Mouse (Mus musculus) heart, embryonic 11.5 days (tissue): ENCODE measurements around the gene Prpf3. TPM values are rescaled to one million over a fixed set of nuclear protein-coding genes. Genes with fewer than 3 reads are reported as not detected.
"Not testable (repeated sequence)": the region's sequence is repeated elsewhere in the genome, so short reads cannot be mapped to it uniquely, and the experiment has no call there.

Experiments used
- ATAC-seq: fragments of 200-750 bp; cut with Nextera tagmentation; replicated peaks from 2 replicates; pipeline ENCODE4 v1.8.0; 2017; ENCODE audit warnings: moderate library complexity; ENCODE audit not compliant: insufficient number of reproducible peaks, low FRiP score, low TSS enrichment
- H3K27ac ChIP-seq: fragments of 300-500 bp; sonication (generic); 2 replicates; pipeline ENCODE4 v1.5.1; 2014; ENCODE audit warnings: mild to moderate bottlenecking, low read depth, low read length
- H3K27me3 ChIP-seq: fragments of 300-500 bp; sonication (generic); 2 replicates; pipeline ENCODE4 v1.6.1; 2014; ENCODE audit warnings: mild to moderate bottlenecking, low read length, mixed read lengths; ENCODE audit not compliant: control insufficient read depth, insufficient read depth
- H3K36me3 ChIP-seq: fragments of 300-500 bp; sonication (generic); 2 replicates; pipeline ENCODE4 v1.6.1; 2014; ENCODE audit warnings: mild to moderate bottlenecking, low read length, moderate library complexity, mixed read lengths; ENCODE audit not compliant: control insufficient read depth, insufficient read depth
- H3K4me1 ChIP-seq: fragments of 300-500 bp; sonication (generic); 2 replicates; pipeline ENCODE4 v1.6.1; 2014; ENCODE audit warnings: low read length; ENCODE audit not compliant: control insufficient read depth, insufficient read depth
- H3K4me2 ChIP-seq: fragments of 300-500 bp; sonication (generic); 2 replicates; pipeline ENCODE4 v1.6.1; 2014; ENCODE audit warnings: mild to moderate bottlenecking, moderate library complexity
- H3K4me3 ChIP-seq: fragments of 300-500 bp; sonication (generic); 2 replicates; pipeline ENCODE4 v1.5.1; 2014; ENCODE audit warnings: low read depth, low read length
- H3K9ac ChIP-seq: fragments of 300-500 bp; sonication (generic); 2 replicates; pipeline ENCODE4 v1.6.1; 2014; ENCODE audit warnings: mild to moderate bottlenecking, low read depth, low read length, moderate library complexity
- H3K9me3 ChIP-seq: fragments of 300-500 bp; sonication (generic); replicated peaks from 2 replicates; pipeline ENCODE4 v1.6.1; 2016; ENCODE audit warnings: low read length; ENCODE audit not compliant: control insufficient read depth
- whole genome bisulfite sequencing: fragments of 180-500 bp; shearing (Covaris S2); extraction: QIAGEN DNeasy Blood & Tissue Kit; methylation state at CpG from one replicate; pipeline ENCODE4 v1.1.7; 2014; ENCODE audit not compliant: insufficient replicate concordance; 5-methylcytosine and 5-hydroxymethylcytosine counted together
- polyA plus RNA-seq: library from polyadenylated mRNA; unstranded; fragments of >200 nt; fragmentation: Nextera tagmentation; extraction: Ambion mirVana; gene quantifications from 2 replicates; pipeline ENCODE4 v1.2.1, GENCODE M21; 2014

Gene Prpf3
- polyA plus RNA-seq, 1 experiment from 2014 or later: 40.6 TPM

- no peaks in the 10 kb centered on the region for H3K27me3 ChIP-seq
- WGBS: under 1% methylated on average over 49 of the region's 49 CpGs
- peak overlapping the region; percentile 99 for H3K9ac ChIP-seq
- peak overlapping the region; percentile 71 for H3K4me2 ChIP-seq
- H3K4me3 ChIP-seq: peak overlapping the region; percentile 78
- H3K9me3 ChIP-seq: no peaks in the 10 kb centered on the region
- H3K27ac ChIP-seq: peak overlapping the region; percentile 100
- peak; percentile 94 for ATAC-seq
- H3K4me1 ChIP-seq: peaks cover 3% of the 10 kb centered on the region; the same call in 1 of the 2 replicates
- H3K36me3 ChIP-seq: no peaks in the 10 kb centered on the region
Measured at GRCm38 (mm10) chr3:95819351-95819985, 36.2 kb downstream of the Prpf3 start.

- H3K27me3 ChIP-seq: no peaks in the 10 kb centered on the region
- H3K36me3 ChIP-seq: no peaks in the 10 kb centered on the region
- peaks cover 3% of the 10 kb centered on the region; the same call in 1 of the 2 replicates for H3K4me1 ChIP-seq
- peak; percentile 62 for ATAC-seq
- WGBS: under 1% methylated on average over 54 of the region's 60 CpGs
- H3K4me3 ChIP-seq: peak within 1 kb of the TSS; percentile 78
- peak within 1 kb of the TSS; percentile 100 for H3K27ac ChIP-seq
- peak within 1 kb of the TSS; percentile 71 for H3K4me2 ChIP-seq
- H3K9ac ChIP-seq: peak within 1 kb of the TSS; percentile 99
- H3K9me3 ChIP-seq: no peaks in the 10 kb centered on the region
Measured at GRCm38 (mm10) chr3:95818571-95819288, 37.0 kb downstream of the Prpf3 start, which contains the start of gene Rprd2. Rprd2 (minus strand) TSS chr3:95818863.

GRCm38 (mm10) chr3:95818026-95818511, 37.6 kb downstream of the Prpf3 start:
- under 1% methylated on average over 21 of the region's 21 CpGs for WGBS
- Histone ChIP-seq H3K4me2 (peak overlapping the region; percentile 71), H3K36me3 (no peaks in the 10 kb centered on the region), H3K9ac (peak overlapping the region; percentile 99), H3K4me1 (peaks cover 3% of the 10 kb centered on the region; the same call in 1 of the 2 replicates), H3K27me3 (no peaks in the 10 kb centered on the region), H3K9me3 (no peaks in the 10 kb centered on the region), H3K27ac (peak overlapping the region; percentile 100), H3K4me3 (peak overlapping the region; percentile 78)
- ATAC-seq: no peak

GRCm38 (mm10) chr3:95816681-95817080, 39.0 kb downstream of the Prpf3 start:
- no peak overlapping the region for H3K4me3 ChIP-seq
- WGBS: 91% methylated on average over 3 of the region's 3 CpGs
- H3K9ac ChIP-seq: no peak overlapping the region

GRCm38 (mm10) chr3:95808384-95808783, 47.3 kb downstream of the Prpf3 start:
- 0 out of 2 replicates have a peak, but pooled peaks cover 4% of the 10 kb centered on the region for H3K4me1 ChIP-seq
- H3K27me3 ChIP-seq: no peaks in the 10 kb centered on the region
- no peak overlapping the region for H3K27ac ChIP-seq
- 58% methylated on average over 2 of the region's 2 CpGs for WGBS
- no peak overlapping the region for H3K4me3 ChIP-seq
- H3K4me2 ChIP-seq: no peak overlapping the region
- ATAC-seq: no peak
- H3K9ac ChIP-seq: no peak overlapping the region
- H3K9me3 ChIP-seq: no peaks in the 10 kb centered on the region
- H3K36me3 ChIP-seq: peaks cover 7% of the 10 kb centered on the region; the same call in 1 of the 2 replicates

More at GRCm38 (mm10) chr3:95816681-95817080, 39.0 kb downstream of the Prpf3 start:
- H3K4me1 ChIP-seq: peaks cover 3% of the 10 kb centered on the region; the same call in 1 of the 2 replicates
- H3K9me3 ChIP-seq: no peaks in the 10 kb centered on the region
- H3K4me2 ChIP-seq: peak overlapping the region; percentile 41
- H3K27ac ChIP-seq: no peak overlapping the region
- ATAC-seq: no peak
- H3K27me3 ChIP-seq: no peaks in the 10 kb centered on the region
- no peaks in the 10 kb centered on the region; the same call in 1 of the 2 replicates for H3K36me3 ChIP-seq

- H3K4me3 ChIP-seq, ATAC-seq, H3K4me2 ChIP-seq, H3K27ac ChIP-seq, H3K9ac ChIP-seq, H3K9me3 ChIP-seq, H3K4me1 ChIP-seq, H3K27me3 ChIP-seq, H3K36me3 ChIP-seq: not testable (repeated sequence)
- 97% methylated on average over 3 of the region's 6 CpGs for WGBS
Measured at GRCm38 (mm10) chr3:95807630-95808029, 48.1 kb downstream of the Prpf3 start.

GRCm38 (mm10) chr3:95806677-95807076, 49.0 kb downstream of the Prpf3 start:
- no peak overlapping the region for H3K27ac ChIP-seq
- no peak overlapping the region for H3K4me3 ChIP-seq
- no peak overlapping the region for H3K4me2 ChIP-seq
- no peak for ATAC-seq
- WGBS: 47% methylated on average over 1 of the region's 1 CpGs
- no peaks in the 10 kb centered on the region for H3K9me3 ChIP-seq
- H3K9ac ChIP-seq: no peak overlapping the region
- H3K4me1 ChIP-seq: 0 out of 2 replicates have a peak, but pooled peaks cover 4% of the 10 kb centered on the region
- no peaks in the 10 kb centered on the region for H3K27me3 ChIP-seq
- peaks cover 7% of the 10 kb centered on the region; the same call in 1 of the 2 replicates for H3K36me3 ChIP-seq

- 90% methylated on average over 4 of the region's 4 CpGs for WGBS
- Histone ChIP-seq H3K4me3 (no peak overlapping the region), H3K9me3 (no peaks in the 10 kb centered on the region), H3K9ac (no peak overlapping the region), H3K4me1 (no peaks in the 10 kb centered on the region), H3K27me3 (no peaks in the 10 kb centered on the region), H3K4me2 (no peak overlapping the region), H3K27ac (no peak overlapping the region), H3K36me3 (peaks cover 7% of the 10 kb centered on the region; the same call in 1 of the 2 replicates)
- no peak for ATAC-seq
Measured at GRCm38 (mm10) chr3:95803851-95804250, 51.8 kb downstream of the Prpf3 start.
